Mouse (Mus musculus): ENCODE data around the gene Rtn3. TPM values are rescaled to one million over a fixed set of nuclear protein-coding genes. Genes with fewer than 3 reads are reported as not detected.

Rtn3 gene
- total RNA-seq, 2 experiments from 2014 or later = 733 to 764 TPM

GRCm38 (mm10) chr19:7479751-7480248 is 3.3 kb downstream of the Rtn3 start:
- no peak for DNase-seq (ENCODE audit: low spot score in 2 of 2)
- H3K27ac ChIP-seq = no peak overlapping the region
- no peak for TF ChIP-seq CTCF (conservative IDR thresholded peaks at IDR 0.05)
- peak overlapping the region; percentile 88; the same call in 1 of the 2 replicates for H3K4me3 ChIP-seq

DNA sequence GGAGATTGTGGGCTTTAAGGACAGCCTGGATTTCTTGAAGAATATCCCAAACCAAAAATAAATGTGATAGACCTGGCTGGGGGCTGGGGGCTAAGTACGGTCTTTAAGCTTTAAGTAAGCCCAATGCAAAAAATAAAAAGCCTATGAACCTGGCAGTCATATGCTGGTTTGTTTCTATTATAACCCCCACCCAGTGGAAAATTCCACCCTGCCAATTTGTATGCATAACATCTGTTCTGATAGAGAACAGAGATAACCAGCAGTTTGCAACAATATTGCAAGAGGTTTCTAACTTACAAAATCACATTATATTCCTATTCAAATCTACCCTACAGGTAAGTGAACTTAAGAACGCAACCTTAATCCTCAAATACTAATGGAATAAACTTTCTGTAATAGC is 12.4 kb downstream of the Rtn3 start:
- no peak overlapping the region for H3K4me3 ChIP-seq
- no peak overlapping the region for H3K27ac ChIP-seq
- TF ChIP-seq CTCF (conservative IDR thresholded peaks at IDR 0.05) = no peak
- DNase-seq (ENCODE audit: low spot score in 2 of 2) = no peak

DNA sequence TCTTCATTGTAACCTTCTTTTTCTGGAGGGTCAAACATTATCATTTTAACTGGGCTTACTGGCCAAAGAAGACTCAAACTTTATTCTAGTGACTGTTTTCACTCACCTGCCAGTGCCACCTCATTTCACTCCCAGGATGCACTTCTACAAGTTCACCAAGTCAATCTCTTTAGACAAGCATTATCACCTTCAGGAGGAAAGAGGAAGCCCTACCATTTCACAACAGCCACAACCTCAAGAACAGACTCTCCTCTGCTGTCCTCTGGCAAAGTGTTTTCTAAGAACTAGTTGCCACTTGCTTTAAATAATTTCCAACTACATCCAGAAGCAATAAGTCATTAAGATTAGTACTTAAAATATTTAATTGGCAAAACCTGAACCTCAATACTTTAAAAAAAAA is 15.2 kb downstream of the Rtn3 start:
- Histone ChIP-seq H3K27ac (no peak overlapping the region), H3K4me3 (no peak overlapping the region)
- no peak for TF ChIP-seq CTCF (conservative IDR thresholded peaks at IDR 0.05)
- no peak for DNase-seq (ENCODE audit: low spot score in 2 of 2)

- H3K27ac ChIP-seq = no peak overlapping the region
- TF ChIP-seq CTCF (conservative IDR thresholded peaks at IDR 0.05) = no peak
- DNase-seq (ENCODE audit: low spot score in 2 of 2) = no peak
- no peak overlapping the region for H3K4me3 ChIP-seq
These were observed 23.7 kb downstream of the Rtn3 start for GRCm38 (mm10) chr19:7459370-7459769.

GRCm38 (mm10) chr19:7458901-7459300 is 24.2 kb downstream of the Rtn3 start:
- H3K27ac ChIP-seq = no peak overlapping the region
- H3K4me3 ChIP-seq = no peak overlapping the region
- no peak for DNase-seq (ENCODE audit: low spot score in 2 of 2)
- TF ChIP-seq CTCF (conservative IDR thresholded peaks at IDR 0.05) = no peak

DNA sequence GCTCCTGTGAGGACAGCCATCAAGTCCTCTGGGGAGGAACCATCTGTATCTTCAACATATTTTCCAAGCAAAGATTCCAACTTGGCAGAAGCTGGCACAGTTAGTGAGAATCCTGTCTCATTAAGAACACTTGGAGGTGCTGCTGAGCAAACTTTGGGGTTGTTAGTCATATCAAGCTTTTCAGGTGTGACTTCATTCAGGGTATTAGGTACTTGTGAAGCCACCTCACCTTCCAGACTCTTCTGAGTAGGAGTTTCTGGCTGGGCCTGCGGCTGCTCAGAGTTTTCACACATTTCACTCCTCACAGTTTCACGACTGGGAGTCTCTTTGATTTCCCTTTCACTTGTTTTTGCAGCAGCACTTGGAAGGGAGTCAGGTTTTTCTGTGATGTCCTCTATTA is 26.3 kb downstream of the Rtn3 start:
- Histone ChIP-seq H3K27ac (no peak overlapping the region), H3K4me3 (no peak overlapping the region)
- no peak for DNase-seq (ENCODE audit: low spot score in 2 of 2)
- peak; percentile 42 for TF ChIP-seq CTCF (conservative IDR thresholded peaks at IDR 0.05)

DNA sequence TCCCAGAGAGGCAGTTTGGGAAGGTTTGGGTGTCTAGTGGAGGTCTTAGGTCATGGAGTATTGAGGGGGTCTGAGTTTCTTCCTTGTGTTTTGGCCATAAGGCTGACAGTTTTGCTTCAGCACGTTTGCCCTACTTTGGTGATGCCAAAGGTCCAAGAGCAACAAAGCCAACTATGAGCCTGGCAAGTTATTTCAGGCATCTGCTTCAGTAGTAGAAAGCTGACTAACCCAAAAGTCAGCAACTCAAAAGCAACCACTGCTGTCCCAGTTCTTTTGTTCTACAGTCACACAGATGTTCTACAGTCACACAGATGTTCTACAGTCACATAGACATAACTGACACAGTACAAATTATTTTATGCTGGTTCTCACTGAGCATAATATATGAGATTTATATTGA is 37.5 kb downstream of the Rtn3 start:
- no peak for TF ChIP-seq CTCF (conservative IDR thresholded peaks at IDR 0.05)
- no peak for DNase-seq (ENCODE audit: low spot score in 2 of 2)
- Histone ChIP-seq H3K27ac (no peak overlapping the region), H3K4me3 (no peak overlapping the region)

GRCm38 (mm10) chr19:7445105-7445504 is 38.0 kb downstream of the Rtn3 start:
- no peak for DNase-seq (ENCODE audit: low spot score in 2 of 2)

GRCm38 (mm10) chr19:7441493-7441892 is 41.6 kb downstream of the Rtn3 start:
- H3K27ac ChIP-seq = no peak overlapping the region
- H3K4me3 ChIP-seq = no peak overlapping the region
- peak in 1 of 2 experiments; percentile 64 for DNase-seq (ENCODE audit: low spot score in 2 of 2)
- peak; percentile 90 for TF ChIP-seq CTCF (conservative IDR thresholded peaks at IDR 0.05)

More at GRCm38 (mm10) chr19:7445105-7445504, 38.0 kb downstream of the Rtn3 start:
- Histone ChIP-seq H3K27ac (no peak overlapping the region), H3K4me3 (no peak overlapping the region)
- no peak for TF ChIP-seq CTCF (conservative IDR thresholded peaks at IDR 0.05)

GRCm38 (mm10) chr19:7438295-7438694 is 44.8 kb downstream of the Rtn3 start:
- no peak for TF ChIP-seq CTCF (conservative IDR thresholded peaks at IDR 0.05)
- Histone ChIP-seq H3K27ac (no peak overlapping the region), H3K4me3 (no peak overlapping the region)
- DNase-seq (ENCODE audit: low spot score in 2 of 2) = no peak

- no peak overlapping the region for H3K4me3 ChIP-seq
- H3K27ac ChIP-seq = 0 out of 2 replicates have a peak overlapping the region, but pooled peaks have one; percentile 28
- DNase-seq (ENCODE audit: low spot score in 2 of 2) = peak; percentile 60 to 63
- peak; percentile 92 for TF ChIP-seq CTCF (conservative IDR thresholded peaks at IDR 0.05)
These were observed 46.8 kb downstream of the Rtn3 start for GRCm38 (mm10) chr19:7436061-7436970.

GRCm38 (mm10) chr19:7434887-7435286 is 48.2 kb downstream of the Rtn3 start:
- TF ChIP-seq CTCF (conservative IDR thresholded peaks at IDR 0.05) = no peak
- DNase-seq (ENCODE audit: low spot score in 2 of 2) = no peak
- no peak overlapping the region for H3K4me3 ChIP-seq
- no peak overlapping the region for H3K27ac ChIP-seq

- no peak for DNase-seq (ENCODE audit: low spot score in 2 of 2)
- Histone ChIP-seq H3K4me3 (no peak overlapping the region), H3K27ac (no peak overlapping the region)
- no peak for TF ChIP-seq CTCF (conservative IDR thresholded peaks at IDR 0.05)
These were observed 57.7 kb downstream of the Rtn3 start for GRCm38 (mm10) chr19:7425398-7425775.

Data from layer of hippocampus, adult 2 months (tissue).